8 mouse cellular contexts compared by ENCODE assay signal in the genomic region with DNA sequence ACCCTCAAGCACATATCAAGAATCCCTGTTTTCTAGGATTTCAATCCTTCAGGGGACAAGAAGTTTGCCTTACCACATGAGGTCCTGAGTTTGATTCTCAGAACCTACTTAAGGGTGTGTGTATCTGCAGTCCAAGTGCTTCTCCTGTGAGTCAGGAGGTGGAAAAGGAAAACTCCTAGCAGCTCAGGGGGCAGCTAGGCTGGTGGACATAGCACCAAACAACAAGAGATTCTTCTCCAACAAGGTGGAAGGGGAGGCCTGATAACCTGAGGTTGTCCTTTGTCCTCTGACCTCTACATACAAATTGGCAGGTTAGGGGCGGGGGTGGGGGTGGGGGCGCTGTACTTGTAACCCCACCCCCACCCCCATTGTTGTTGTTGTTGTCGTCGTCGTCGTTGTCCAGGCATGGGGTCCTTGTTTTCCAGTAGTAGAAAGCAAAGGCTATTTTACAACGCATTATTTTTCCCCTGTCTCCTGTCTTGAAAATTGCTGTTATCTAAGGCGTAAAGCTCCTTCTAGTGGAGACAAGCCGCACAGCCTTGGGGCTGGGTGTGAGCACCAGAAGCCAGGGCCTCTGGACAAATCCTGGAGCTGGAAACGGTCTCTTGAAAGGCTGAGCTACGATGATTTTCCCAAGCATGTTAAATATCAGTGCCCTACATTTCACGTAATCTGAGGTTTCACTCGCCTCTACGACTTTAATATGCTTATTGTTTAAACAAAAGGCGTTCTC. TPM values are rescaled to one million over a fixed set of nuclear protein-coding genes. Genes with fewer than 3 reads are reported as not detected.
A peak's percentile ranks its signal among the peaks of the same experiment; 100 is the strongest.
DNase-seq lines count a peak whose midpoint lies in the region; ATAC-seq and TF ChIP-seq lines count a peak whose summit lies in the region.

No protein-coding gene starts in this region.

- TF ChIP-seq CTCF in gastrocnemius, adult 2 months (IDR thresholded peaks at IDR 0.05) = peak; percentile 84
- TF ChIP-seq CTCF in hindbrain, postnatal 0 days (IDR thresholded peaks at IDR 0.05; ENCODE audit: low read depth) = peak; percentile 78

- DNase-seq in adrenal gland, adult (ENCODE audit: inconsistent age in 2 of 2, low spot score in 1 of 2) = peak; percentile 74 to 92
- peak; percentile 76 for DNase-seq in gastrocnemius, adult 2 months
- DNase-seq in hindbrain, postnatal 0 days (ENCODE audit: low spot score) = peak; percentile 91
- peak; percentile 39 to 85 for DNase-seq in left cerebral cortex, adult 9 months (ENCODE audit: low spot score in 2 of 2)
- DNase-seq in right cerebral cortex, postnatal 14 days = peak; percentile 68
- peak; percentile 75 for DNase-seq in yolk sac, embryonic 10.5 days (ENCODE audit: low spot score)

- H3K27me3 ChIP-seq in hindbrain, postnatal 0 days (ENCODE audit: insufficient read depth, low read length) = no peaks in the 10 kb centered on the region

- H3K36me3 ChIP-seq in hindbrain, postnatal 0 days (ENCODE audit: insufficient read depth, low read length) = no peaks in the 10 kb centered on the region

- 0 out of 2 replicates have a peak, but pooled peaks cover 4% of the 10 kb centered on the region for H3K4me1 ChIP-seq in hindbrain, postnatal 0 days (ENCODE audit: insufficient read depth, low read length)

- ATAC-seq in common myeloid progenitor, adult 5-6 weeks (replicated peaks; ENCODE audit: low read depth, poor library complexity, severe bottlenecking) = peak; percentile 96
- peak; percentile 92 for ATAC-seq in hindbrain, postnatal 0 days
- peak; percentile 95 for ATAC-seq in megakaryocyte progenitor cell, adult 5-6 weeks (replicated peaks; ENCODE audit: poor library complexity)

- H3K27ac ChIP-seq in gastrocnemius, adult 2 months = peak overlapping the region; percentile 78
- H3K27ac ChIP-seq in hindbrain, postnatal 0 days = peak overlapping the region; percentile 72

- no peaks in the 10 kb centered on the region for H3K9me3 ChIP-seq in hindbrain, postnatal 0 days (ENCODE audit: low read length)

- intact Hi-C loops in gastrocnemius, adult 2 months (cut with DNase I) = loop anchor here (2.0 kb wide), 2 partner anchors 186 to 226 kb away; no protein-coding TSS in a partner anchor

- WGBS in hindbrain, postnatal 0 days = 1% methylated on average over 15 of the region's 15 CpGs

- peak overlapping the region; percentile 70 for H3K4me3 ChIP-seq in gastrocnemius, adult 2 months
- peak overlapping the region; percentile 18 for H3K4me3 ChIP-seq in hindbrain, postnatal 0 days (ENCODE audit: low read length)

- peak overlapping the region; percentile 51 for H3K4me2 ChIP-seq in hindbrain, postnatal 0 days (ENCODE audit: low read depth, low read length)

- peak overlapping the region; percentile 43 for H3K9ac ChIP-seq in hindbrain, postnatal 0 days (replicated peaks; ENCODE audit: low read length)

RNA-seq across cellular contexts. Expression of gene Klhl7, which starts 23.3 kb away (rescaled TPM):
- total RNA-seq in common myeloid progenitor, adult 5-6 weeks (2017) = 21.9 and 29.0 TPM in 2 replicates
- 10 to 100 TPM; 38.2 to 39.9 TPM for total RNA-seq in gastrocnemius, adult 2 months (2021)
- 101 and 127 TPM in 2 replicates for total RNA-seq in hindbrain, postnatal 0 days (2014; rRNA removed)
- 106 and 109 TPM in 2 replicates for polyA plus RNA-seq in hindbrain, postnatal 0 days (2015; fragmentation: Nextera tagmentation; extraction: Ambion mirVana)
- 22.2 and 23.3 TPM in 2 replicates for total RNA-seq in megakaryocyte progenitor cell, adult 5-6 weeks (2015)
- 17.0 and 18.4 TPM in 2 replicates for total RNA-seq in megakaryocyte progenitor cell, adult 5-6 weeks (2017)

RNA-seq across cellular contexts. Expression of gene Fam126a, which starts 46.7 kb away (rescaled TPM):
- 32.6 and 37.9 TPM in 2 replicates for total RNA-seq in common myeloid progenitor, adult 5-6 weeks (2017)
- total RNA-seq in gastrocnemius, adult 2 months (2021) = 1 to 10 TPM; 4.7 to 9.0 TPM
- total RNA-seq in hindbrain, postnatal 0 days (2014; rRNA removed) = 24.5 and 26.6 TPM in 2 replicates
- 16.5 and 17.7 TPM in 2 replicates for polyA plus RNA-seq in hindbrain, postnatal 0 days (2015; fragmentation: Nextera tagmentation; extraction: Ambion mirVana)
- total RNA-seq in megakaryocyte progenitor cell, adult 5-6 weeks (2015) = 14.0 and 16.8 TPM in 2 replicates
- 12.3 and 19.0 TPM in 2 replicates for total RNA-seq in megakaryocyte progenitor cell, adult 5-6 weeks (2017)

Comparison
In these comparisons a context has a peak if more than half of its experiments do, and no peak if none do; other contexts are left out.
1. Peak in every context shown above with its lines: DNase-seq, ATAC-seq, H3K4me3 ChIP-seq and H3K27ac ChIP-seq.